Mouse (Mus musculus) lung, postnatal 0 days (tissue): Measurements from ENCODE around the gene Aup1.

Experiments
- CTCF ChIP-seq: IDR thresholded peaks from 2 replicates; pipeline ENCODE4 v1.5.1; 2016; ENCODE audit warnings: antibody characterized with exemption, mild to moderate bottlenecking
- EP300 ChIP-seq: IDR thresholded peaks from 2 replicates; pipeline ENCODE4 v1.6.1; 2016; ENCODE audit warnings: antibody characterized with exemption, mild to moderate bottlenecking, control low read depth

- no peak for TF ChIP-seq CTCF
- no peak for TF ChIP-seq EP300
Observed at GRCm38 (mm10) chr6:83068221-83068620, 13.9 kb downstream of the Aup1 start.
